Mouse (Mus musculus) layer of hippocampus, adult 2 months (tissue): Measurements from ENCODE around the gene Umad1. TPM values are rescaled to one million over a fixed set of nuclear protein-coding genes. Genes with fewer than 3 reads are reported as not detected.
"Not testable (repeated sequence)": the region's sequence is repeated elsewhere in the genome, so short reads cannot be mapped to it uniquely, and the experiment has no call there.

Experiments
- DNase-seq, 2 experiments: peaks; one replicate each; pipeline ENCODE4 v3.0.0; 2022; ENCODE audit warnings: low spot score in 2 of 2
- H3K27ac ChIP-seq: fragments of 200-600 bp; 2 replicates; pipeline ENCODE4 v1.8.1; 2022
- H3K4me3 ChIP-seq: fragments of 200-600 bp; 2 replicates; pipeline ENCODE4 v1.8.1; 2022; ENCODE audit warnings: mild to moderate bottlenecking
- CTCF ChIP-seq: fragments of 200-600 bp; conservative IDR thresholded peaks from 2 replicates; pipeline ENCODE4 v1.8.1; 2022; ENCODE audit warnings: antibody characterized with exemption, mild to moderate bottlenecking, moderate library complexity
- total RNA-seq, 2 experiments: library from RNA; stranded (reverse); gene quantifications; 2 replicates each; pipeline ENCODE4 v1.2.3; 2021

The Umad1 gene
- total RNA-seq, 2 experiments from 2014 or later: 34.6 to 39.0 TPM

DNA sequence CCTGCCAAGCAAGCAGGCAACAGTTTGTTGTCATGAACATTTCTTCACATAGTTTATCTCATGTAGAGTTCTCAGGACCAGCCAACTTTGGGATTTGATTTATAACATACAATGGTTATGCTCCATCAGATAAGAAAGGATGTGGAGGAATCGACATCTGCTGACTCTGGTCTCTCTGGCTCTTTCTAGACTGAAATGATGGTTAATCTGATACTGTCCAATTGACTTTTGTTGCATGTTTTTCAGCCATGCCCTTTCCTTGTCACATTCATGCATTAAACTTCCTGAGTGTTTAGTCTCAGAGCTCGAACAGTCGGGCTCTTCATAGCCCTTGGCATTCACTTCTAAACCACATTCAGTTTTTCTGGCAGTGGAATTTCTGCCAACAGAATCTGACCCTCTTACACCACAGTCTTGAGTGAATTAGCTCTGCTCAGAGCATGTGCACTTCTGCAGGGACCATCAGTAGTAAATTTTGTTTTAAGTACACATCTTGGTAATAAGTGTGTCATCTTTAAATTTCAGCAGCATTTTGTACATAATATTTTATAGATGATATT lies 26.4 kb downstream of the Umad1 start:
- no peak for TF ChIP-seq CTCF
- Histone ChIP-seq H3K27ac (no peak overlapping the region; the same call in 1 of the 2 replicates), H3K4me3 (no peak overlapping the region)
- DNase-seq: no peak

DNA sequence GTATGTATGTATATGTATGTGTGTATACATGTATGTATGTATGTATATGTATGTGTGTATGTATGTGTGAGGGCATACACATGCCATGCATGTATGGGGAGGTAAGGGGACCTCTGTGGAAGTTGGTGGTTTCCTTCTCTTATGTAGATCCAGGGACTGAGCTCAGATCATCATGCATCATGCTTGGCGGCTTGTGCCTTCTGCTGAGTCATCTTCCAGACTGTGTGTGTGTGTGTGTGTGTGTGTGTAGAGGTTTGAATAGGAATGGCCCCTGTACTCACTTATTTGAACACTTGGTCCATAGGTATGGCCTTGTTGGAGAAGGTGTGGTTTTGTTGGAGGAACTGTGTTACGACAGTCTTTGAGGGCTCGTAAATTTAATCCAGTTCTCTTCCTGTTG lies 27.1 kb downstream of the Umad1 start:
- no peak for TF ChIP-seq CTCF
- DNase-seq: no peak
- no peak overlapping the region for H3K27ac ChIP-seq

DNA sequence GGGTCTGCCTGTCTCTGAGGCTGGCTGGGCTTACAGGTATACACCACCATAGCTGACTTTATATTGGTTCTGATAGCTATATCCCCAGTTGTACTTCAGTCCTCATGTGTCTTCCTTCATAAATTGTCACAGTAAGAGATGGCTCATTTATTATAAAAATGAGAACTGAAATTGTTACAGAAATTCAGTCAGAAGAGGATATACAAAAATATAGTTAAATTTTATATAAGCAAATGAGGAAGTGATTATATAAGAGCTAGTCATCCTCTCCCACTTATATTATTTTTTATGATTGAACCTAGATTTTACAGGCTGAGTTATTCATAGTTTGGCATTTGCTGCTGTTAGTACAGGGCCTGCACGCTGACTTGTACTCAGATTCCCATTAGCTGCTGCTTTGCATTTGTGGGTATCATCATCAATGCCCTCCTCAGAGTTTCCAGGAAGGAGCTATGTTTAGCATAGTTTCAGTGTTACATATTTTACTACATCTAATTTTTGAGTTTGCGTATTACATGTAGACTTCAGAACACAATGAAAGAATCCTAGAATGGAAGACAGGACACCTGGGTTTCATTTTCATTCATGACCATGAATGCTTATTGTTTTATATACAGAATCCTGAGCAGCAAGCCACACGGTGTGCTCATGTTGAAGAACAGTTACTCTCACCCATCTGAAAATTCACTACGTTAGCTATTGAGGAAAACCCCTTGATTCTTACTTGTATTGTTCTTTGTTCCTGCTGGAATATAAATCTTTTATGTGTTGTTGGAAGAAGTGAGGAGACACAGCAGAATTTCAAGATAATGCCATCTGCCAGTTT lies 29.9 kb downstream of the Umad1 start:
- no peak for DNase-seq
- TF ChIP-seq CTCF: no peak
- no peak overlapping the region for H3K4me3 ChIP-seq
- H3K27ac ChIP-seq: 0 out of 2 replicates have a peak overlapping the region, but pooled peaks have one; percentile 23

More for the DNA sequence above, 27.1 kb downstream of the Umad1 start:
- no peak overlapping the region for H3K4me3 ChIP-seq

DNA sequence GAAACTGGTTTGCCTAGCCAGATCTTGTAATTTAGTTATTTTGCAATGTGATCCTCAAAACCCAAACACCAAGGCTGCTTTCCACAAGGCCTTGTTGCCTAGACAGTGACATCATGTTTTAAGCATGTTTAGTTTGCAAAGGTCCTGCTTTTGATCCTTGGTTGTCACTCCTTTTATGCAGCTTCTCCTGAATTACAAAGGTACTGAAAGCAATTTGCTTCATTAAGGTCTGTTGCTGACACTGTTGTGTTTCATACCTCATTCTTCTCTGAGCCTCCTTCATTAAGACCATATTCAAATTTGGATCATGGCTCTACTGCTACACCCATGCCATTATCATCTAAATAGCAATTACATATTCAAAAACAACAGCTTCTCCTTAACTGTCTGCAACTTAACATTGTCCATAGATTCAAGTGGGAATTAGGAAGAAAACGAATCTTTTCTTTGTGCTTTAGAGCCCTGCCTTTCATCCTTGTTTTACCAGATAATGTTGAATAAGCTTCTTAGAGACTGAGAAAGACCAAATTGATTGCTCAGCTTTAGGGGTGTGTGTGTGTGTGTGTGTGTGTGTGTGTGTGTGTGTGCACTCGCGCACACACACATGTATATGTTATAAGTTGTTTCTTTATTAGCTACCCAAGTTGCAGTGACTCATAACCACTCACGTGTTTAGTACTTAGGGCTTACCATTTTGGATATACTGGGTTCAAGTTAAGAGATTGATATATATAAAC lies 35.1 kb downstream of the Umad1 start:
- H3K27ac ChIP-seq: no peak overlapping the region
- no peak for TF ChIP-seq CTCF
- no peak overlapping the region for H3K4me3 ChIP-seq
- no peak for DNase-seq

DNA sequence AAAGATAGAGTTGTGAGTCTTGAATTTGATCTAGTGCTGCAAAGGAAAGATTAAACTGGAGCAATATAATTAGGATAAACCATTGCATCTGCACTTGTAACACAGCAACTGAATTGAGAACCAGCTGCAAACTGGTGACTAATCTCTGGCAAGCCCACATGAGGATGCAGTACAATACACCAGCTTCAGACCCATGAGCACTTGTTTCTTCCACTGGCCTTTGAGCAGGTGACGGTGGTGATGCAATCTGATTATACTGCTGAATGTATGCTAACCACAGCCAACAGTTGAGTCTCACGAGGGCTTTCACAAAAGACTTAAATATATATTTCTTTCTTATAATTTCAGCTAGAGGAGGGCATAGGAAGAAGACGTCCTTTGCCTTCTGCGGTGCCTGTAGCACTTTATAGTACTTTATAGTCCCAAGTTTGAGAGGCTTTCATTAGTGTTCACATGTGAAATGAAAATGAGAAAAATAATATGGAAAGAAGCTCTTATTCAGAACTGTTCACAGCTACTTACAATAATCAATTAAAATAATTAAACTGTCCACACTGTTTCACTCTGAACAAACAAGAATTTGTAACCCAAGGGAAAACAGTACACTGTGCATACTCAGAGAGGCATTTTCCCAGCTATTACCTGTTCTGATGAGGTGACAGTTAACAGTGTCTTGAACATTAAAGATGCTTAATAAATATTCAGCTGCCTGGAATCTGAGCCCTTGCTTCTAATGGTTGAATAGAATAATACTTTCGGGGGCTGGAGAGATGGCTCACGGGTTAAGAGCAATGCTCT lies 40.2 kb downstream of the Umad1 start:
- DNase-seq: no peak
- H3K4me3 ChIP-seq: no peak overlapping the region
- peak overlapping the region; percentile 53 for H3K27ac ChIP-seq
- TF ChIP-seq CTCF: no peak

DNA sequence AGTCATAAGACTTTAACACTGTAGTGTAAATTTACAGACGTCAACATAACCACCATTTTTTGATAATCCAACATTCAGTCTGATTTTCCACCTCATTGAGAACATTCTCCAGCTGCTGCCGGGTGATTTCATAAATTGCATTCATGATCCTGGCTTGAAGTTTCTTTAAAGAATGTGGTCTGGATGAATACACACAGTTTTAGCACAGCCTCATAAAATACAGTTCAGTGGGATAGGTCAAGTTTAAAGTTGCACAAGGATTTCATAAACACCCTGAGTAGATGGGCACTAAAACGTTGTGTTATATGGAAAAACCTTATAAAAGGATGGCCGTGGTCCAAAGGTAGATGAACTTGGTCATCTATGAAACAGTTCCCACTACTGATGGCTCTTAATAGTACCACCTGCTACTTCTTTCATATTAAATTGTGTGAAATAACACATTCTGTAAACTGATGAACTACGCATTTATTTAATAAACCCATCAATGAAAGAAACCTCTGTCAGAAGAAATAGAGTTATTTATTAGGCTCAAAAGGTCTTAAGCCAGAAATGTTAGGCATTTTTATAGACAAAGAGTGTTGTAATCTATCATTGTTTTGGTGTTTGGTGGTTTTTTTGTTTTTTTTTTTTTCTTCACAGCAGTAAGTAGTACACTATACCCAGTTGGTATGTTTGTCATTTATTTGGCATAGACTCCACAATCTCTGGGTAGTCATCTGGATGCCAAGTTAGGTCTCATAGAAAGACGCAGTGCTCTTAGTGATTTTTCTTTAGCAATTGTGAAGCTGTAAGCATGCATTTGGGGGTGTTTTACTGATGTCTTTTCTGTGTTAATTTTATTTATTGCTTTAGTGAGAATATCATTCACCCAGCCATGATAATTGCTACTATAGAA lies 49.0 kb downstream of the Umad1 start:
- H3K27ac ChIP-seq: no peak overlapping the region
- TF ChIP-seq CTCF: no peak
- no peak overlapping the region for H3K4me3 ChIP-seq
- DNase-seq: no peak

DNA sequence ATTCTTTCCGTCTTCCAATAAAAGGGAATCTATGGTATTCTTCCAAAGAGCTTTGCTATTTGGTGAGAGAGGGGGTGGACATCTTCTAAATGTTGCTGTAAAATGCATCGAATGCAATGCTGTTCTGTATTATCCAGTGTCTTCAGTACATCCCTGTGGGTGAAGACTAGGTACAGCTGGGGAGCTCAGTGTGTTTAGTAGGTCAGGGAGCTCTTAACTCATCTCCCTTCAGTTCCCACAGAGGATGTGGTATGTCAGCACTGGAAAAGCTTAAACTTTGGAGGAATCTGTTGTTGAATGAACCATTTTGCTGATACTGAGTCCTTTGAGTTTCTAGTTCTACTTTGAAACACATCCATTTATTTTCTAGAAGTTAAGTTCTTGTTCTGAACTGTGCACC lies 53.5 kb downstream of the Umad1 start:
- Histone ChIP-seq H3K27ac (no peak overlapping the region), H3K4me3 (no peak overlapping the region)
- no peak for TF ChIP-seq CTCF
- no peak for DNase-seq

DNA sequence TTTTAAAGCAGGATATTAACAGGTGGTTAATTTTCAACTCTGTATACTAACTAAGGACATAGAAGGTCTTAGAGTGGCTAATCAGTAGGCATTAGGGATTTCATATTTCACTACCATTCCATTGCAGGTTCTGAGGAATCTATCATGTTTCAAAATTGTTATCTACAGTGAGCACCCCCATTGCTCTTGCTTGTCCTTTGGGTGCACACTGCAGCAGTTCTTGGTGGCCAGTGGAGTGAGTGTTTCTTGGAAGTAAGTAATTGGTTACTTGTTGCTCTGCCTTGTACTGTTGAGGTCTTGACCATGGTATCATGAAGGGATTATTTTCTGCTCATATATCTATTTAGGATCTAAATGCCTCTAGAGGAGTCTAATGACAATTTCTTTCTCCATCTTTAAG lies 57.1 kb downstream of the Umad1 start:
- DNase-seq: no peak
- no peak overlapping the region for H3K27ac ChIP-seq
- H3K4me3 ChIP-seq: no peak overlapping the region
- no peak for TF ChIP-seq CTCF

DNA sequence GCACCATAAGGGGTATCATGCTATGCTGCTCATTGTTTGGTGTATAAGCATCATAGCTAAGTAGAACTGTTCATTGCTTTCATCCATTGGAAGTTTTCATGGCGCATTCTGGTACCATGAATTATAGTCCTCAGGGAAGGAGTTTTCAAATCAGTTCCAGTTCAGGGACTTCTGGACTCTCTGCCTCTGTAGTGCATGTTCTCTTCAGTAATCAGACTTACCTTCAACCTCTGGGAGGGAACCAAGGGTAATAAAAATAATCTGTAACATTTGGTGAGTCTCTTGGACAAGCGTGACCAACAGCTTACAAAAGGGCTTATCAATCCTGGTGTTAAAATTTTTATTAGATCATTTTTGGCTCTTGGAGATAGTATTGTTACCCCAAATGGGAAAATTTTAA lies 60.5 kb downstream of the Umad1 start:
- no peak for DNase-seq
- no peak overlapping the region for H3K27ac ChIP-seq
- H3K4me3 ChIP-seq: no peak overlapping the region
- no peak for TF ChIP-seq CTCF

DNA sequence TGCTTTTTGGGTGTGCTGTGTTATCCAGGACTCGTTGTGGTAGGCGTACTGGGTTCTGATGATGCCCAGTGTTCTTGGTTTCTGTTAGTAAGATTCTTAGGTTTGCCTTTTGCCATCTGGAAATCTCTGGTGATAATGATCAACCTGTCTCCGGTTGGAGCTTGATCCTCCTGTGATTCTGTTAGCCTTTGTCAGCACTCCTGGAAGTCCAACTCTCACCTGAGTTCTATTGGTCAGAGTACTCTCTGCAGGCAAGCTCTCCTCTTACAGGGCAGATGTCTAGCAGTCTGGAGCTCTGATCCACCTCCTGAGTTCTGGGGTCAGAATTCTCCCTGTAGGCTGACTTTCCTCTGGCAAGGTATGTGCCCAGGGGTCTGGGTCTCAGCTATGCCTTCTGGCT lies 72.4 kb downstream of the Umad1 start:
- H3K4me3 ChIP-seq, DNase-seq: not testable (repeated sequence)

DNA sequence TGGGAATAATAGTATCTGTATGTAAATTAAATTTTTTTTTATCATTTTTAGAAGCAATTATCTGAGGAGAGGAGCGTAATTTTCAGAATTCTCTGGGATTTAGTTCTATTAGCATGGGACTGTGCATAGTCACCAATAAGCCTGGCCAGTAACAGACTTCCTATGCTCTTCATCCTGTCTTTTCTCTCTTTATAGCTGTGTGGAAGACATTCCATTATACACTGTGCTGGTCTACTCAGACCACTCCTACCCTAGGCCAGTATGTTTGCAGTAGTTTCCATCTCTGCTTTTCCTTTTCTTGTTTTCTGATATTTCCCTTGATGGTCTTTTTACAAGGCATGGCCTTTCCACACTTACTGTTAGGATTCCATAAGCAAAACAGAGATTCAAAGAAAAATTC lies 74.3 kb downstream of the Umad1 start:
- TF ChIP-seq CTCF: no peak
- H3K27ac ChIP-seq: no peak overlapping the region
- no peak overlapping the region for H3K4me3 ChIP-seq
- DNase-seq: no peak

More for the DNA sequence above, 72.4 kb downstream of the Umad1 start:
- H3K27ac ChIP-seq: not testable (repeated sequence)
